Mouse (Mus musculus) heart, embryonic 15.5 days (tissue): ENCODE results near the gene Sp6. TPM values are rescaled to one million over a fixed set of nuclear protein-coding genes. Genes with fewer than 3 reads are reported as not detected.

Experiments
- ATAC-seq: fragments of 200-750 bp; cut with Nextera tagmentation; replicated peaks from 2 replicates; pipeline ENCODE4 v1.8.0; 2017; ENCODE audit warnings: low read depth, moderate TSS enrichment; ENCODE audit not compliant: insufficient number of reproducible peaks, insufficient read depth, low FRiP score
- H3K27ac ChIP-seq: fragments of 300-500 bp; sonication (generic); 2 replicates; pipeline ENCODE4 v1.5.1; 2015; ENCODE audit warnings: mild to moderate bottlenecking, inconsistent platforms
- H3K27me3 ChIP-seq: fragments of 300-500 bp; sonication (generic); 2 replicates; pipeline ENCODE4 v1.6.1; 2015; ENCODE audit warnings: inconsistent platforms
- H3K36me3 ChIP-seq: fragments of 300-500 bp; sonication (generic); 2 replicates; pipeline ENCODE4 v1.6.1; 2015; ENCODE audit warnings: mild to moderate bottlenecking, inconsistent platforms
- H3K4me1 ChIP-seq: fragments of 300-500 bp; sonication (generic); replicated peaks from 2 replicates; pipeline ENCODE4 v1.6.1; 2015; ENCODE audit warnings: inconsistent platforms
- H3K4me2 ChIP-seq: fragments of 300-500 bp; sonication (generic); 2 replicates; pipeline ENCODE4 v1.6.1; 2015; ENCODE audit warnings: inconsistent platforms, mild to moderate bottlenecking, moderate library complexity
- H3K4me3 ChIP-seq: fragments of 300-500 bp; sonication (generic); 2 replicates; pipeline ENCODE4 v1.5.1; 2015; ENCODE audit warnings: mild to moderate bottlenecking, inconsistent platforms
- H3K9ac ChIP-seq: fragments of 300-500 bp; sonication (generic); 2 replicates; pipeline ENCODE4 v1.6.1; 2015; ENCODE audit warnings: mild to moderate bottlenecking, inconsistent platforms
- H3K9me3 ChIP-seq: fragments of 300-500 bp; sonication (generic); replicated peaks from 2 replicates; pipeline ENCODE4 v1.6.1; 2016; ENCODE audit warnings: inconsistent platforms
- WGBS: fragments of 180-500 bp; shearing (Covaris S2); methylation state at CpG from one replicate; pipeline ENCODE4 v1.1.7; 2015; ENCODE audit warnings: mixed read lengths; 5-methylcytosine and 5-hydroxymethylcytosine counted together
- polyA plus RNA-seq: library from polyadenylated mRNA; unstranded; fragments of >200 nt; fragmentation: Nextera tagmentation; extraction: Ambion mirVana; gene quantifications from 2 replicates; pipeline ENCODE4 v1.2.1, GENCODE M21; 2015

Gene Sp6
- polyA plus RNA-seq, 1 experiment from 2014 or later: 0.09 TPM

- peaks cover 11% of the 10 kb centered on the region for H3K36me3 ChIP-seq
- H3K4me3 ChIP-seq: no peak overlapping the region
- H3K27ac ChIP-seq: no peak overlapping the region
- H3K9ac ChIP-seq: no peak overlapping the region
- H3K9me3 ChIP-seq: no peaks in the 10 kb centered on the region
- WGBS: 81% methylated on average over 7 of the region's 7 CpGs
- ATAC-seq: no peak
- no peaks in the 10 kb centered on the region for H3K27me3 ChIP-seq
- H3K4me2 ChIP-seq: no peak overlapping the region
- H3K4me1 ChIP-seq: peaks cover 17% of the 10 kb centered on the region
Observed at GRCm38 (mm10) chr11:97045861-97046260, 32.7 kb downstream of the Sp6 start.

GRCm38 (mm10) chr11:97048090-97048650 lies 35.0 kb downstream of the Sp6 start:
- Histone ChIP-seq H3K27me3 (no peaks in the 10 kb centered on the region), H3K27ac (no peak overlapping the region), H3K9me3 (no peaks in the 10 kb centered on the region), H3K36me3 (peaks cover 11% of the 10 kb centered on the region), H3K4me2 (no peak overlapping the region), H3K4me3 (no peak overlapping the region), H3K4me1 (peaks cover 24% of the 10 kb centered on the region), H3K9ac (no peak overlapping the region)
- ATAC-seq: no peak
- 68% methylated on average over 8 of the region's 8 CpGs for whole genome bisulfite sequencing

GRCm38 (mm10) chr11:97049492-97050085 lies 36.4 kb downstream of the Sp6 start:
- 78% methylated on average over 6 of the region's 6 CpGs for WGBS

GRCm38 (mm10) chr11:97050216-97050943 lies 37.2 kb downstream of the Sp6 start, which contains the start of gene Osbpl7:
Osbpl7 (plus strand) TSS chr11:97050628.
- WGBS: 5% methylated on average over 18 of the region's 18 CpGs
- Histone ChIP-seq H3K9ac (peak within 1 kb of the TSS; percentile 76), H3K36me3 (peaks cover 22% of the 10 kb centered on the region), H3K4me1 (peaks cover 24% of the 10 kb centered on the region), H3K27ac (peak within 1 kb of the TSS; percentile 54), H3K4me3 (peak within 1 kb of the TSS; percentile 75), H3K4me2 (peak within 1 kb of the TSS; percentile 86), H3K27me3 (no peaks in the 10 kb centered on the region), H3K9me3 (no peaks in the 10 kb centered on the region)
- peak; percentile 71 for ATAC-seq

More at GRCm38 (mm10) chr11:97049492-97050085, 36.4 kb downstream of the Sp6 start:
- Histone ChIP-seq H3K9me3 (no peaks in the 10 kb centered on the region), H3K27ac (no peak overlapping the region), H3K27me3 (no peaks in the 10 kb centered on the region), H3K36me3 (peaks cover 21% of the 10 kb centered on the region), H3K4me1 (peaks cover 24% of the 10 kb centered on the region), H3K4me3 (no peak overlapping the region), H3K9ac (no peak overlapping the region; the same call in 1 of the 2 replicates), H3K4me2 (no peak overlapping the region)
- no peak for ATAC-seq

GRCm38 (mm10) chr11:97050944-97051586 lies 37.9 kb downstream of the Sp6 start:
- no peak for ATAC-seq
- peak overlapping the region; percentile 86 for H3K4me2 ChIP-seq
- no peaks in the 10 kb centered on the region for H3K9me3 ChIP-seq
- peaks cover 29% of the 10 kb centered on the region for H3K36me3 ChIP-seq
- peaks cover 24% of the 10 kb centered on the region for H3K4me1 ChIP-seq
- H3K4me3 ChIP-seq: peak overlapping the region; percentile 75
- no peaks in the 10 kb centered on the region for H3K27me3 ChIP-seq
- peak overlapping the region; percentile 76 for H3K9ac ChIP-seq
- WGBS: 25% methylated on average over 13 of the region's 13 CpGs
- peak overlapping the region; percentile 54 for H3K27ac ChIP-seq

GRCm38 (mm10) chr11:97052219-97052646 lies 39.0 kb downstream of the Sp6 start:
- Histone ChIP-seq H3K9ac (no peak overlapping the region; the same call in 1 of the 2 replicates), H3K4me1 (peaks cover 24% of the 10 kb centered on the region), H3K9me3 (no peaks in the 10 kb centered on the region), H3K36me3 (peaks cover 36% of the 10 kb centered on the region), H3K4me2 (peak overlapping the region; percentile 86), H3K27me3 (no peaks in the 10 kb centered on the region), H3K4me3 (peak overlapping the region; percentile 75; the same call in 1 of the 2 replicates), H3K27ac (no peak overlapping the region)
- no peak for ATAC-seq
- 23% methylated on average over 11 of the region's 11 CpGs for WGBS

GRCm38 (mm10) chr11:97063274-97063920 lies 50.2 kb downstream of the Sp6 start:
- H3K9ac ChIP-seq: no peak overlapping the region
- peaks cover 20% of the 10 kb centered on the region; the same call in 1 of the 2 replicates for H3K36me3 ChIP-seq
- H3K4me3 ChIP-seq: no peak overlapping the region
- WGBS: 63% methylated on average over 9 of the region's 9 CpGs
- H3K4me1 ChIP-seq: peaks cover 3% of the 10 kb centered on the region; the same call in 1 of the 2 replicates
- no peaks in the 10 kb centered on the region for H3K9me3 ChIP-seq
- ATAC-seq: no peak
- H3K27ac ChIP-seq: peak overlapping the region; percentile 16; the same call in 1 of the 2 replicates
- H3K27me3 ChIP-seq: no peaks in the 10 kb centered on the region
- no peak overlapping the region for H3K4me2 ChIP-seq

GRCm38 (mm10) chr11:97063921-97064295 lies 50.7 kb downstream of the Sp6 start:
- no peak overlapping the region for H3K4me2 ChIP-seq
- no peak for ATAC-seq
- no peaks in the 10 kb centered on the region for H3K27me3 ChIP-seq
- H3K9ac ChIP-seq: no peak overlapping the region
- peaks cover 17% of the 10 kb centered on the region; the same call in 1 of the 2 replicates for H3K36me3 ChIP-seq
- H3K4me3 ChIP-seq: no peak overlapping the region
- WGBS: 84% methylated on average over 3 of the region's 3 CpGs
- no peaks in the 10 kb centered on the region for H3K9me3 ChIP-seq
- H3K4me1 ChIP-seq: peaks cover 3% of the 10 kb centered on the region; the same call in 1 of the 2 replicates
- H3K27ac ChIP-seq: no peak overlapping the region

GRCm38 (mm10) chr11:97065538-97066295 lies 52.5 kb downstream of the Sp6 start:
- Histone ChIP-seq H3K27me3 (no peaks in the 10 kb centered on the region), H3K36me3 (peaks cover 9% of the 10 kb centered on the region; the same call in 1 of the 2 replicates), H3K4me2 (no peak overlapping the region), H3K27ac (no peak overlapping the region), H3K4me3 (no peak overlapping the region), H3K9me3 (no peaks in the 10 kb centered on the region), H3K4me1 (peaks cover 3% of the 10 kb centered on the region; the same call in 1 of the 2 replicates), H3K9ac (no peak overlapping the region)
- ATAC-seq: no peak
- WGBS: 67% methylated on average over 12 of the region's 12 CpGs

GRCm38 (mm10) chr11:97066656-97067360 lies 53.6 kb downstream of the Sp6 start:
- no peaks in the 10 kb centered on the region for H3K27me3 ChIP-seq
- 55% methylated on average over 22 of the region's 22 CpGs for WGBS
- H3K27ac ChIP-seq: no peak overlapping the region
- no peak overlapping the region for H3K4me2 ChIP-seq
- no peaks in the 10 kb centered on the region; the same call in 1 of the 2 replicates for H3K36me3 ChIP-seq
- ATAC-seq: no peak
- peaks cover 11% of the 10 kb centered on the region for H3K4me1 ChIP-seq
- no peak overlapping the region for H3K4me3 ChIP-seq
- no peaks in the 10 kb centered on the region for H3K9me3 ChIP-seq
- no peak overlapping the region for H3K9ac ChIP-seq
